Mouse (Mus musculus) embryonic facial prominence, embryonic 12.5 days (tissue): ENCODE results near the gene Sec24b. TPM values are rescaled to one million over a fixed set of nuclear protein-coding genes. Genes with fewer than 3 reads are reported as not detected.

Experiments
- ATAC-seq: fragments of 200-750 bp; cut with Nextera tagmentation; 2 replicates; pipeline ENCODE4 v1.8.0; 2017; ENCODE audit not compliant: insufficient number of reproducible peaks, insufficient read depth, low FRiP score, low TSS enrichment
- H3K27ac ChIP-seq: fragments of 300-500 bp; sonication (generic); 2 replicates; pipeline ENCODE4 v1.5.1; 2016; ENCODE audit warnings: mild to moderate bottlenecking
- H3K27me3 ChIP-seq: fragments of 300-500 bp; sonication (generic); 2 replicates; pipeline ENCODE4 v1.6.1; 2016; ENCODE audit warnings: mild to moderate bottlenecking, moderate library complexity
- H3K36me3 ChIP-seq: fragments of 300-500 bp; sonication (generic); 2 replicates; pipeline ENCODE4 v1.6.1; 2016; ENCODE audit warnings: mild to moderate bottlenecking
- H3K4me1 ChIP-seq: fragments of 300-500 bp; sonication (generic); 2 replicates; pipeline ENCODE4 v1.6.1; 2016
- H3K4me2 ChIP-seq: fragments of 300-500 bp; sonication (generic); replicated peaks from 2 replicates; pipeline ENCODE4 v1.6.1; 2016; ENCODE audit warnings: mild to moderate bottlenecking, moderate library complexity
- H3K4me3 ChIP-seq: fragments of 300-500 bp; sonication (generic); 2 replicates; pipeline ENCODE4 v1.5.1; 2016; ENCODE audit warnings: mild to moderate bottlenecking
- H3K9ac ChIP-seq: fragments of 300-500 bp; sonication (generic); 2 replicates; pipeline ENCODE4 v1.6.1; 2016; ENCODE audit warnings: mild to moderate bottlenecking, moderate library complexity
- H3K9me3 ChIP-seq: fragments of 300-500 bp; sonication (generic); 2 replicates; pipeline ENCODE4 v1.6.1; 2016; ENCODE audit warnings: mild to moderate bottlenecking, moderate library complexity
- WGBS: fragments of 180-500 bp; shearing (Covaris S2); methylation state at CpG from one replicate; pipeline ENCODE4 v1.1.7; 2016; 5-methylcytosine and 5-hydroxymethylcytosine counted together
- polyA plus RNA-seq: library from polyadenylated mRNA; unstranded; fragments of >200 nt; fragmentation: Nextera tagmentation; extraction: Ambion mirVana; gene quantifications from 2 replicates; pipeline ENCODE4 v1.2.1, GENCODE M21; 2016

Gene Sec24b
- polyA plus RNA-seq, 1 experiment from 2014 or later, result 34.3 TPM

DNA sequence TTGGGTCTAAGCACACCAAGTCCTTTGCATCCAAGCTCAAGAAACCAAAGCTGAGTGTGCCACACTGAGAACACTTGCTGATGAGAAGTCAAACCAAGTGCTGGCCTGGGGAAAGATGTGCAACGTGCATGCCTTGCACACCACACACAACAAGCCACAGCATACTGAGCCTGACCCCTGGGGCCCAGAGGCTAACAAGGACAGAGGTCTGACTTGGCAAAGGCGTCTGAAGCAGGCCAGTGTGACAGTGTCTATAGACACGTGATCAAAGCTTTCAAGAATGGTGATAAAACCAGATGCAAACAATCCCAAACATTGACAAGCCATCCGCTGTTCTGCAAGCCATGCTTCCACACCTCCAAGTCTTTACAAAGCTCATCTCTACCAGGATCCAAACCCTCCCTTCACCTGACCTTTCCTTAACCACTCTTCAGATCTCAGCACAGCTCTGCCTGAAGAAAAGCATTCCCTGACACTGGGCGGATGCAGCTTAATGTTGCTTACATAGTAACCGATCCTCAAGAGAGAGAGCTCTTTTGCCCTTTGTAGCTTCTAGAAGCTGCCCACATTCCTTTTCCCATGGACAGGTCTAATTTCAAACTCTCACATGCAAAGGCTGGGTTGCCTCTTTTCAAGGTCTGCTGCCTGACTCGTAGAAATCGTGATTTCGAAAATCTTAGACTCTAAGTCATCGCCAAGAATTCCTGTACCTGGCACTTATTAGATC lies 7.8 kb downstream of the Sec24b start:
- no peak overlapping the region for H3K27ac ChIP-seq
- ATAC-seq, result no peak
- no peak overlapping the region for H3K4me3 ChIP-seq
- 55% methylated on average over 10 of the region's 10 CpGs for WGBS
- no peaks in the 10 kb centered on the region for H3K27me3 ChIP-seq
- H3K4me2 ChIP-seq, result no peak overlapping the region
- peaks cover 35% of the 10 kb centered on the region for H3K4me1 ChIP-seq
- no peak overlapping the region for H3K9ac ChIP-seq
- 0 out of 2 replicates have a peak, but pooled peaks cover 9% of the 10 kb centered on the region for H3K36me3 ChIP-seq
- no peaks in the 10 kb centered on the region for H3K9me3 ChIP-seq

DNA sequence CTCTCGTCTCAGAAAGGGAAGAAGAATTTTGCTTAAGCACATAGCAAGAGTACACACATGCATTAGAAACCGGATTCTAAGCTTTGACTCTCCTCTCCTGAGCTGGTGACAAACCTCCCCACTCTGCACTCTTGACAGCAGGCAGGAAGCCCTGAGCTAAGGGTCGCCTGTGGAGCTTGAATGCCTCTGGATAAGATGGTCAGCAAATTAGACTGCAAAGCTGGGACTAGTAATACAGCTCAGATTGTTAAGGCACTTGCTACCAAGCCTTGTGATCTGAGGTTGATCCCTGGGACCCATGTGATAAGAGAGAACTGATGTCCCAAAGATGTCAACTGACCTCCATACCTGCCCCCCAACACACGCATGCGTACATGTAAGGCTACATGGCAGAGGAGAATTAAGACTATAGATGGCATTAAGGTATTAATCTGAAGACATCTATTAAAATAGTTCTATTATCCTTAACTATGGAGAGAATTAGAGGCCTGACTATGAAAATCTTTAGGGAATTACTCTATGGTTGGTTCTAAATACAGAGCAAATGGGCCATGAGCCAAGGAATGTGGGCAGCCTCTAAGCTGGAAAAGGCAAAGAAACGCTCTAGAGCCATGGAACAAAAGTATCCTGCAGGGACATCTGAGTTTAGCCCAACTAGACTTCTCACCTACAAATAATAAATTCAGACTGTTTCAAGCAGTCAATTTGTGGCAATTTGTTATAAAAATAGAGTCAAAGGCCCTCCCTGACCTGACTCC lies 8.6 kb downstream of the Sec24b start:
- H3K4me3 ChIP-seq, result no peak overlapping the region
- no peak overlapping the region for H3K4me2 ChIP-seq
- peaks cover 28% of the 10 kb centered on the region for H3K4me1 ChIP-seq
- no peaks in the 10 kb centered on the region for H3K27me3 ChIP-seq
- ATAC-seq, result no peak
- no peak overlapping the region for H3K9ac ChIP-seq
- H3K9me3 ChIP-seq, result no peaks in the 10 kb centered on the region
- H3K36me3 ChIP-seq, result 0 out of 2 replicates have a peak, but pooled peaks cover 9% of the 10 kb centered on the region
- no peak overlapping the region for H3K27ac ChIP-seq
- WGBS, result 83% methylated on average over 6 of the region's 6 CpGs

DNA sequence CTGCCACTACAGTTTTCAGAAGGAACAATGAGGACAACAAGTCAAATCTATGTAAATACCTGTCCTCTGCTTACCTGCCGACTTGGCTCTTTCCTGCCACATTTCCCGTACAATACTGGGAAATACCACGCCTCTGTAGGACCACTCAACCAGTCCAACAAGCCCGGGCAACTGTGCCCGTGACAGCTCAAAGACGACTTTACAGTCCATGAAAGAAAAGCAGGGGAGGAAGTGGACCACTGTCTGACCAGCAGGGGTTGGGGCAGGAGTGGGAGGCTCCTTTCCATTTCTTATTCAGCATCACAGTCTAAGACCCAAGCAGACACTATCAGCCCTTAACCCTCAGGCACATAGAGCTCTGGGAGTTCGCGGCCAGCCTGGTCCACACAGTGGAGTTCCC lies 9.2 kb downstream of the Sec24b start:
- Histone ChIP-seq H3K27me3 (no peaks in the 10 kb centered on the region), H3K4me3 (no peak overlapping the region), H3K9me3 (no peaks in the 10 kb centered on the region), H3K4me2 (no peak overlapping the region), H3K27ac (no peak overlapping the region), H3K4me1 (peaks cover 25% of the 10 kb centered on the region), H3K36me3 (0 out of 2 replicates have a peak, but pooled peaks cover 9% of the 10 kb centered on the region), H3K9ac (no peak overlapping the region)
- no peak for ATAC-seq
- WGBS, result 87% methylated on average over 8 of the region's 8 CpGs

DNA sequence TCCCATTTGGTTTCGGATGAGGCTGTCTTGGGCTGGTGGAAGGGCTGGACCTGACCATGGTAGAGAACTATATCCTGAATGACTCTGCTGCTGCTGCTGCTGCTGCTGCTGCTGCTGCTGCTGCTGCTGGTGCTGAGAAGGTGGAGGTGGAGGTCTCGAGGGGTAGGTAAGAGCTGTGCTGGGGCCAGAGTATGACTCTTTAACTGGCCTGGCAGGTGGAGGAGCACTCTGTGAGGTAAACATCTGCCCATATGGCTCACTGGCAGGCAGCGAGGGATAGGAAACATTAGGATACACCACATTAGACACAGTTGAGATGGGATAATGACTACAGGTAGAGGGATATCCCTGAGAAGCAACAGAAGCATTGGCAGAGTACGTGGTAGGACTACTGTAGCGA lies 20.6 kb downstream of the Sec24b start:
- H3K4me2 ChIP-seq, result no peak overlapping the region
- H3K27ac ChIP-seq, result no peak overlapping the region
- no peak overlapping the region for H3K9ac ChIP-seq
- ATAC-seq, result no peak
- H3K36me3 ChIP-seq, result peaks cover 40% of the 10 kb centered on the region
- WGBS, result 97% methylated on average over 5 of the region's 5 CpGs
- no peaks in the 10 kb centered on the region for H3K4me1 ChIP-seq
- no peaks in the 10 kb centered on the region for H3K27me3 ChIP-seq
- peaks cover 6% of the 10 kb centered on the region; the same call in 1 of the 2 replicates for H3K9me3 ChIP-seq
- no peak overlapping the region for H3K4me3 ChIP-seq

DNA sequence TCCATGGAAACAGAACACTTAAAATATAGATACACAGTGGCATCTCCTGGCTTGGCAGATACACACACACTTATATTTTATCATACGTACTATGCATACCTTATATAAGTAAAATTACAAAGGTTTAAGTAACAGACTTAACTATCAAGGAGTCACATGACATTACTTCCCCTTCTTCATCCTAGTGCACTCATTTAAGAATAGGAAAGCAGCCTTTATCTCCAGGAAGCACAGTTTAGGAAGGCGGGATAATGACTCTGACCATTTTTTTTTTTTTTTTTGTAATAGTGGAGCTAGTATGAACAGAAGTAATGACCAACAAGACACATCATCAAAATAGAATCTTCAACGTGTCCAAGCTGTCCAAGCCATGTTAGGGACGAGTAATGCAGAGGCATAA lies 21.3 kb downstream of the Sec24b start:
- no peak for ATAC-seq
- Histone ChIP-seq H3K4me2 (no peak overlapping the region), H3K9me3 (peaks cover 6% of the 10 kb centered on the region; the same call in 1 of the 2 replicates), H3K36me3 (peaks cover 47% of the 10 kb centered on the region), H3K4me3 (no peak overlapping the region), H3K27me3 (no peaks in the 10 kb centered on the region), H3K27ac (no peak overlapping the region), H3K4me1 (no peaks in the 10 kb centered on the region), H3K9ac (no peak overlapping the region)
- WGBS, result 95% methylated on average over 4 of the region's 4 CpGs

DNA sequence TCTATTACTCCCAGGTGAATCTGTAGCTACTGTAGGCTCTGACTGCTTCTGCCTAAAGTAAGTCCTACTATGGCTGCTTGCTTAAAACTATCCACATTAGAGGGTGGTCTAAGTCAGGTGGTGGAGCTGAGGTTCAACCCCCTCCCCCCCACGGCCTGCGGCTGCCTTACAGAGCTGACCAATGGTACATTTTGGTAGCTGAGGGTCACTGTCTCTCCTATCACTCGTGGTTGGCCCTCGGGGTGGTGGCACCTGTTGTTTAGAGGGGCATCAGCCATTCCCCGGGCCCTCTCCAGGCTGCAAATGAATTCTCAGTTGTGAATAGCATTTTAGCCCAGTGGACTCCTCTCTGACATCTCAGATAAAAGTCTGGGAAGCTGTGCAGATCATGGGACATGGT lies 32.6 kb downstream of the Sec24b start:
- no peak for ATAC-seq
- Histone ChIP-seq H3K9ac (no peak overlapping the region), H3K4me2 (no peak overlapping the region), H3K4me3 (no peak overlapping the region), H3K27me3 (no peaks in the 10 kb centered on the region), H3K9me3 (no peaks in the 10 kb centered on the region), H3K36me3 (peaks cover 66% of the 10 kb centered on the region), H3K27ac (no peak overlapping the region), H3K4me1 (no peaks in the 10 kb centered on the region)
- 89% methylated on average over 5 of the region's 5 CpGs for WGBS

DNA sequence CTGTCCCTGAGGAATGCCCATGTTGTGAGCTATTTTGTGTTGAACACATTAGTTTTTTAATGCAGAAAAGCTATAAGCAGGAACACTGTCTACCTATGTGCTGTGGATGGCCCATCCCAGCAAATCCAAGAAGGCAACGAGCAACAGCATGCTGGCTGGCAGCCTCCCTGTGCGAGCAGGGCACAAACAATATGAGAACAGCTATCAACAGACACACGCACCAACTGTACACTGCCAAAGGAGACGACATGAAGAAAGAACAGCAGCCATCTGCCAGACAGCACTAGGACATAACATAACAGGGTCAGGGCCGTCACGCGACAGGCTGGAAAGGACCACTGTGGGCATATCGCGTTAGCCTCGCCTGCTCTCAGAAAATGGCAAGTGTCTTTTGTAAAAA lies 35.2 kb downstream of the Sec24b start:
- Histone ChIP-seq H3K9ac (no peak overlapping the region), H3K4me3 (no peak overlapping the region), H3K4me1 (no peaks in the 10 kb centered on the region), H3K36me3 (peaks cover 59% of the 10 kb centered on the region), H3K27me3 (no peaks in the 10 kb centered on the region), H3K27ac (no peak overlapping the region), H3K9me3 (no peaks in the 10 kb centered on the region), H3K4me2 (no peak overlapping the region)
- ATAC-seq, result no peak
- WGBS, result 89% methylated on average over 10 of the region's 10 CpGs

DNA sequence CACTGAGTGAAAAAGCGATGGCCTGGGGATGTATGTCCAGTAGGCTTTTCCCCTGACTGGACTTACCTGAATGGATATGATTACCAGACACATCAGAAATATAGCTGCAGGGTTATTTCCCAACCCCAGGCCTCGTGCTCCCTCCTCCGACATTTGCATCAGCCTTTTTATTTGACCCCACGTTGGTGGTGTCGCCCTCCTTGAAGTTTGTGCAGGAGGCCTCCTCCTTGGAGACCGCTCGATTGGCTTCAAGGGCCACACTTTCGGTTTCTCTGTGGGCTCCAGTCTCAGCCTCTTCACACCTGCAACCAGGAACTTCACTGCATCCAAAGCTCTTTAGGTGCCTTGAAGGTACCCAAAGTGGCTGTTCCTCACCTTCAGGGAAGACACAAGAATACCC lies 35.8 kb downstream of the Sec24b start:
- 93% methylated on average over 8 of the region's 8 CpGs for WGBS

DNA sequence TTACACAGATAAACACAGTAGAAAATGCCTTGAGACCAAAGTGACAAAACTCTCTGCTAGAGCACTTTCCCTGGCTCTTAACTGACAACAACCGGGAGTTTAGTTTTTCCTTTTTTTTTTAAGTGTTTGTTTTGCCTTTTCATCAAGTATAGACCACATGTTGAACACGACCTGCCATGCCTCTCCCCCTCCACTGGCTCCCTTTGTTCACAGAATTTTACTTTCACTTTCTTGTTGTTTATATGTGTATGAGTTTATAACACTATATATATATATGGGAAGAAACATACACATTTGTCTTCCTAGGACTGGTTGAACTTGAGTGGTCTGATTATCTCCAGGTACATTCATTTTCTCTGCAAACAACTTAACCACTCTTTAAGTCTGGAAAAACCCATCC lies 48.4 kb downstream of the Sec24b start:
- no peak for ATAC-seq
- Histone ChIP-seq H3K4me1 (no peaks in the 10 kb centered on the region), H3K27ac (no peak overlapping the region), H3K27me3 (no peaks in the 10 kb centered on the region), H3K9ac (no peak overlapping the region), H3K4me2 (no peak overlapping the region), H3K9me3 (no peaks in the 10 kb centered on the region), H3K36me3 (peaks cover 21% of the 10 kb centered on the region), H3K4me3 (no peak overlapping the region)
- 78% methylated on average over 2 of the region's 2 CpGs for WGBS

More for the DNA sequence above, 35.8 kb downstream of the Sec24b start:
- Histone ChIP-seq H3K9me3 (no peaks in the 10 kb centered on the region), H3K4me2 (no peak overlapping the region), H3K27me3 (no peaks in the 10 kb centered on the region), H3K9ac (no peak overlapping the region), H3K27ac (no peak overlapping the region), H3K4me1 (no peaks in the 10 kb centered on the region), H3K4me3 (no peak overlapping the region), H3K36me3 (peaks cover 53% of the 10 kb centered on the region)
- ATAC-seq, result no peak

DNA sequence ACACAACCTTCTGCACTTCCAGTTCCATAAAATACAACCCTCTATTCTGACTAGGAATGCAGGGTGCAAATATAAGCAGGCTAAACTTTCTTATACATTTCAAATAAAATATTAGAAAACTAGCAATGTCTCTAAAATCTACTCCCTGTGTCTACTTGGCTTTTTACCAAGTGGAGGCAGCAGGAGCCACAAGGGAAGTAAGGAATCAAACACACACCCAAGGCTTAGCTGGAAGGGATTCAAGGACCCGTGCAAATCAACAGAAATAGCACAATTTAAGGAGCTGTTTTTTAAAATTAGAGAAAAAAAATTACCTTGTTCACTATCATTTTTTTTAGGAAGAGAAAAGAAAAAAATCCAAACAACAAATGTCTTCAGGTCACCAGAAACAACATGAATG lies 50.1 kb downstream of the Sec24b start:
- Histone ChIP-seq H3K36me3 (peaks cover 29% of the 10 kb centered on the region), H3K4me1 (no peaks in the 10 kb centered on the region), H3K9ac (no peak overlapping the region), H3K4me3 (no peak overlapping the region), H3K27me3 (no peaks in the 10 kb centered on the region), H3K9me3 (no peaks in the 10 kb centered on the region), H3K4me2 (no peak overlapping the region), H3K27ac (no peak overlapping the region)
- 81% methylated on average over 1 of the region's 1 CpGs for WGBS
- ATAC-seq, result no peak

DNA sequence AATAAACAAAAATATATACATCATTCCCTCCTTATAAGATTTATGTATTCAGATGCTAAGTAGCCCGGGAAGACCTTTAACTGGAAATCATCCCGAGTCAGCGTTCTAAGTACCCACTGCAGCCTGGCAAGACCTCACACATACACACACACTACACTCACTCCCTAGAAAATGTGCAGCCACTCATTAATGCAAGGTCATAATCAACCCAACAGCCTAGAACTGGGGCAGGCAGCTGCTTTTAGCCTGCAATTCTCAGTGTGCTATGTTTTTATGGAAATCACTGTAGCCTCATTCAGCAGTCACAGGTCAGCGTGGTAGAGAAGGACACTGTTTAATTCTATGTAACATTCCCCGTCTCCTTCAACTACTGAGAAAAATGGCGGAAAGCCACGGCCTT lies 55.2 kb downstream of the Sec24b start:
- Histone ChIP-seq H3K9ac (no peak overlapping the region), H3K4me3 (no peak overlapping the region), H3K9me3 (no peaks in the 10 kb centered on the region), H3K27me3 (no peaks in the 10 kb centered on the region), H3K27ac (no peak overlapping the region), H3K36me3 (peaks cover 67% of the 10 kb centered on the region), H3K4me1 (no peaks in the 10 kb centered on the region), H3K4me2 (no peak overlapping the region)
- ATAC-seq, result no peak
- 91% methylated on average over 7 of the region's 7 CpGs for WGBS

DNA sequence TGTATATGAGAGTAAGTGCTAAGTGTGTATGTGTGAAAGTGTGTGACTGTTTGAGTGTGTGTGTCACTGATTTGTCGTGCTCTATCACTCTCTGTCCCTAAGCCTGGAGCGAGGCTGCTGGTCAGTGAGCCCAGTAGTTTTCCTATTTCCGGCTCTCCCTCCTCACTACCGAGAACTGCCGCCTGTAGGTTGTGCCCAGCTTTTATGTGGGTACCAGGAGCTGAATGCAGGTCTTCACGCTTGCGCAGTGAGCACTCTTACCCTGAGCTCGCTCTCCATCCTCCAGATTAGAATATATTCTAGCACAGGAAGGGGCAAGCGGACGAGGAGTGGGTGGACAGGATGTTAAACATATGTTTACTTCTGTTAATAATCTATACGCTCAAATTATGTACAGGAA lies 60.4 kb downstream of the Sec24b start:
- Histone ChIP-seq H3K27me3 (no peaks in the 10 kb centered on the region), H3K9ac (no peak overlapping the region), H3K27ac (no peak overlapping the region), H3K4me1 (no peaks in the 10 kb centered on the region), H3K4me2 (no peak overlapping the region), H3K4me3 (no peak overlapping the region), H3K9me3 (no peaks in the 10 kb centered on the region), H3K36me3 (peaks cover 75% of the 10 kb centered on the region)
- WGBS, result 96% methylated on average over 11 of the region's 11 CpGs
- no peak for ATAC-seq
